Mouse (Mus musculus): ENCODE results near the gene Arrdc2. TPM values are rescaled to one million over a fixed set of nuclear protein-coding genes. Genes with fewer than 3 reads are reported as not detected.

Arrdc2 gene
- total RNA-seq, 4 experiments from 2014 or later = 38.9 to 177 (median 68.9) TPM

- no peak for DNase-seq (ENCODE audit: low spot score in 2 of 2)
These were observed 48.2 kb downstream of the Arrdc2 start for GRCm38 (mm10) chr8:70791294-70791701.

GRCm38 (mm10) chr8:70790846-70791245 lies 48.7 kb downstream of the Arrdc2 start:
- no peak for DNase-seq (ENCODE audit: low spot score in 2 of 2)

GRCm38 (mm10) chr8:70789046-70789445 lies 50.5 kb downstream of the Arrdc2 start:
- no peak for DNase-seq (ENCODE audit: low spot score in 2 of 2)

DNA sequence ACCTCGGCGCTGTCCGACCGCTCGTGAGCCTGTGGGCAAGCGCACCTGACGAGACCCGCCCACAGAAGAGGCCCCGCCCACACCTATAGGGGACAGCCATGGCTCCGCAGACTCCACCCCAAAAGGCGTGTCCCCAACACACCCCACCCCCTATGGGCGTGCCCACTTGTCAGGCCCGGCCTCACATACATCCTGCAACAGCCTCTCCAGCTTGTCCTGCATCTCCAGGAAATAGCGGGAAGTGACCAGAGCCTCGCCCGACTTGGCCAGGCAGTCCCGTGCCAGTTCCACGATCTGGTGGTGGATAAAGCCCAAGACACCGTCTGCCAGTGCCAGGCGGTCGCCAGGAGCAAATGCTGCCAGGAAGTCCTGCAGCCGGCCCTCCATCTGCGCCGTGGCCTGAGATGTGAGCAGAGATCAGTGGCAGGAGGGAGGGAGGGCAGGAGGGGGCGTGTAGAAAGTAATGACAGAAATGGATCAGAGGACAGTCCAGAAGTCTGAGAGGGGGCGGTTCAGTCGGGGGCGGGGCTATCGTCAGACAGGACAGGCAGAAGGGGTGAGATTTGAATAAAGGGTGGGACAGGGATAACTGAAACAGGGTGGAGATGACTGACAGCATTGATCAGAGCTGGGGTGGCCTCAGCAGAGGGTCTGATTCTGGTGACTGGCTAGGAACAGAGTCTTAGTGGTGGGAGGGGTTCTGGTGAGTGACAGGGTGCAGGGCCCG lies 51.4 kb downstream of the Arrdc2 start:
- no peak for DNase-seq (ENCODE audit: low spot score in 2 of 2)

DNA sequence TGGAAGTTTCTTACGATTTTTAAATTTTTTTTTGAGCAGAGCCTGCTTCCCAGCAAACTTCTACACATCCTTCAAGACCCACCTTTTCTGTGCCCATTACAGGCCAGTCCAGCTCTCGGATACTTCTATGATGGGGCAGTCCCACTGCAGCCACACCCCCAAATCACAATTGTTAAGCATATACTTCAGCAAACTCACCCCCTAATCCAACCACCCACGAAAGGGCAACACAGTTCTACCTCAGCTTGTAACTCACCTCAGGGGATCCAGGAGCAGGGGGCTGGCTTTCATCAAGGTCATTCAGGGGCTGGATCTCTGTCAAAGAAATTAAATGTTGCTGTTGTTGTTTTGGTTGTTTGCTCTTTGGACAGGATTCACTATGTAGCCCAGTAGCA lies 52.5 kb downstream of the Arrdc2 start:
- DNase-seq (ENCODE audit: low spot score in 2 of 2) = no peak

DNA sequence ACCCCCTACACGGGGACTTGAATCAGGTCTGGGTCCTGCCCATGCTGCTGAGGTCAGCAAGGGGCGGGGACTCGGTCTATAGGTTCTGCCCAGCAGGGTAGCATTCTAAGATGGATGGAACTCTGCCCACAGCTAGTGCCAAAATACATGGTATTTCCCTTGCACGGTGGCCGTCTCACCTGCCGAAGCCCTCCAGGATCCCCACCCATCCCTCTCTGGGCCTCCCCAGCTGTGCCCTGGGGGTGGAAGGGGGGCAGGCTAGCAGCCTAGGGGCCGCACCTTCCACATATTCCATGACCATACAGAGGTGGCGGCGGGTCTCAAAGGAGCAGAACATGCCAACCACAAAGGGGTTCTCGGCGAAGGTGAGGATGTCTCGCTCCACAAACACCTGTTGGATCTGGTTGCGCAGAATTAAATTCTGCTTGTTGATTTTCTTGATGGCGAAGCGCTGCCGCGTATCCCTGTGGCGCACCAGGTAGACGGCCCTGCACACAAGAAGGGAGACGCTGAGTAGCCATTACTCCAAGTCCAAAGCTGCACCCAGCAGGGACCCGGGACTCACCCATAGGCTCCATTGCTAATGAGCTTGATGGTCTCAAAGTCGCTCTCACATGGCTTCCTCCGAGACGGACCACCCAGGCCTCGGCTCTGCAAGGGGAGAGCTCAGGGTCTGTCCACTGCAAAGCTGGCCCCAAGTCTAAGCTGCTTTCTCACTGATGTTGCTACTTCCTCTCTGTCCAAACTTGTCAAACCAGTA lies 53.0 kb downstream of the Arrdc2 start:
- DNase-seq (ENCODE audit: low spot score in 2 of 2) = no peak

Small RNA genes within 50 kb of the gene (microRNA-seq; reads per million reads assigned to microRNA genes)
- gene Mir7240 = not detected

Other genes starting within 250 kb of the Arrdc2 start
- gene Isyna1, start 245.3 kb downstream of the Arrdc2 start, total RNA-seq (2022) = 1 to 10 TPM; 1.9 to 3.4 (median 2.4) TPM
- gene Ssbp4, start 230.8 kb downstream of the Arrdc2 start, total RNA-seq (2022) = 10 to 100 TPM in 3 of 4 experiments, 1 to 10 TPM in 1; 8.5 to 19.2 (median 10.4) TPM
- gene Lrrc25, start 223.6 kb downstream of the Arrdc2 start, total RNA-seq (2022) = under 1 TPM in 3 of 4 experiments, not detected in 1; 0.17 to 0.49 (median 0.22) TPM
- under 1 TPM in 1 of 4 experiments, not detected in 3; 0.24 TPM for gene Gdf15, start 207.3 kb downstream of the Arrdc2 start, total RNA-seq (2022)
- 10 to 100 TPM; 13.6 to 19.0 (median 15.7) TPM for gene Pgpep1, start 179.3 kb downstream of the Arrdc2 start, total RNA-seq (2022)
- gene Lsm4, start 166.5 kb downstream of the Arrdc2 start, total RNA-seq (2022) = 10 to 100 TPM; 64.4 to 75.4 (median 70.3) TPM
- gene Jund, start 140.8 kb downstream of the Arrdc2 start, total RNA-seq (2022) = 10 to 100 TPM; 31.9 to 42.0 (median 38.3) TPM
- gene Iqcn, start 136.3 kb downstream of the Arrdc2 start, total RNA-seq (2022) = not detected
- gene Gm3336, start 121.2 kb downstream of the Arrdc2 start, total RNA-seq (2022) = not detected
- 1 to 10 TPM in 2 of 4 experiments, under 1 TPM in 2; 0.65 to 2.3 (median 1.1) TPM for gene Pde4c, start 116.0 kb downstream of the Arrdc2 start, total RNA-seq (2022)
- gene Rab3a, start 85.0 kb downstream of the Arrdc2 start, total RNA-seq (2022) = 10 to 100 TPM; 28.5 to 34.0 (median 32.3) TPM
- gene Mpv17l2, start 78.8 kb downstream of the Arrdc2 start, total RNA-seq (2022) = 10 to 100 TPM; 19.7 to 24.6 (median 22.2) TPM
- 10 to 100 TPM; 14.5 to 17.4 (median 16.0) TPM for gene Pik3r2, start 63.0 kb downstream of the Arrdc2 start, total RNA-seq (2022)
- gene Mast3, start 34.7 kb downstream of the Arrdc2 start, total RNA-seq (2022) = 1 to 10 TPM; 1.7 to 4.5 (median 2.4) TPM
- gene Il12rb1, start 31.3 kb downstream of the Arrdc2 start, total RNA-seq (2022) = not detected
- 10 to 100 TPM; 18.0 to 21.5 (median 20.5) TPM for gene Kcnn1, start 23.5 kb upstream of the Arrdc2 start, total RNA-seq (2022)
- gene Ccdc124, start 34.2 kb upstream of the Arrdc2 start, total RNA-seq (2022) = 10 to 100 TPM; 61.7 to 77.8 (median 67.5) TPM
- not detected for gene Slc5a5, start 53.0 kb upstream of the Arrdc2 start, total RNA-seq (2022)
- 1,000 to 10,000 TPM in 2 of 4 experiments, 100 to 1,000 TPM in 2; 935 to 1,159 (median 1,025) TPM for gene Rpl18a, start 57.7 kb upstream of the Arrdc2 start, total RNA-seq (2022)
- gene Map1s, start 66.2 kb upstream of the Arrdc2 start, total RNA-seq (2022) = 10 to 100 TPM in 3 of 4 experiments, 1 to 10 TPM in 1; 9.2 to 15.9 (median 13.7) TPM